Mouse (Mus musculus) erythroblast, embryonic 14.5 days (primary cell): ENCODE data around the gene Agap2. TPM values are rescaled to one million over a fixed set of nuclear protein-coding genes. Genes with fewer than 3 reads are reported as not detected.
"Not testable (repeated sequence)": the region's sequence is repeated elsewhere in the genome, so short reads cannot be mapped to it uniquely, and the experiment has no call there.

Experiments used
- H3K27me3 ChIP-seq: 2 replicates; pipeline ENCODE4 v1.6.1; 2012; ENCODE audit warnings: inconsistent platforms; ENCODE audit not compliant: control insufficient read depth
- H3K36me3 ChIP-seq: 2 replicates; pipeline ENCODE4 v1.6.1; 2012; ENCODE audit warnings: mild to moderate bottlenecking, inconsistent platforms; ENCODE audit not compliant: control insufficient read depth
- H3K4me1 ChIP-seq: 2 replicates; pipeline ENCODE4 v1.6.1; 2012; ENCODE audit warnings: inconsistent platforms; ENCODE audit not compliant: control insufficient read depth
- H3K4me3 ChIP-seq: replicated peaks from 2 replicates; pipeline ENCODE3; 2012; ENCODE audit warnings: moderate library complexity, mild to moderate bottlenecking, inconsistent platforms
- H3K9me3 ChIP-seq: 2 replicates; pipeline ENCODE4 v1.6.1; 2012; ENCODE audit warnings: low read length, inconsistent platforms, mixed read lengths; ENCODE audit not compliant: control insufficient read depth
- GATA1 ChIP-seq: IDR thresholded peaks from 2 replicates; pipeline ENCODE4 v1.6.1; 2012; ENCODE audit warnings: low read length, inconsistent platforms, mixed read lengths
- TAL1 ChIP-seq: IDR thresholded peaks from 3 replicates; pipeline ENCODE4 v1.6.1; 2012; ENCODE audit warnings: low read length, inconsistent platforms, mixed read lengths
- polyA plus RNA-seq: library from polyadenylated mRNA; stranded (reverse); fragments of >175 nt; gene quantifications from 2 replicates; pipeline ENCODE4 v1.2.3, GENCODE M21; 2012

Gene Agap2
- polyA plus RNA-seq, 1 experiment, result 0.10 TPM

- Histone ChIP-seq H3K36me3 (no peaks in the 10 kb centered on the region), H3K9me3 (peaks cover 4% of the 10 kb centered on the region; the same call in 1 of the 2 replicates), H3K27me3 (peaks cover 98% of the 10 kb centered on the region), H3K4me3 (no peak overlapping the region), H3K4me1 (peaks cover 14% of the 10 kb centered on the region)
- TF ChIP-seq GATA1 (no peak), TAL1 (no peak)
Measured at GRCm38 (mm10) chr10:127056490-127056889, 18.6 kb upstream of the Agap2 start.

GRCm38 (mm10) chr10:127058161-127058560, 16.9 kb upstream of the Agap2 start:
- no peaks in the 10 kb centered on the region for H3K36me3 ChIP-seq
- H3K4me3 ChIP-seq, result no peak overlapping the region
- H3K27me3 ChIP-seq, result peaks cover 97% of the 10 kb centered on the region
- TF ChIP-seq TAL1 (no peak), GATA1 (no peak)
- peaks cover 21% of the 10 kb centered on the region for H3K4me1 ChIP-seq
- peaks cover 4% of the 10 kb centered on the region; the same call in 1 of the 2 replicates for H3K9me3 ChIP-seq

GRCm38 (mm10) chr10:127058708-127059107, 16.4 kb upstream of the Agap2 start:
- H3K4me3 ChIP-seq, result no peak overlapping the region
- H3K9me3 ChIP-seq, result peaks cover 4% of the 10 kb centered on the region; the same call in 1 of the 2 replicates

GRCm38 (mm10) chr10:127059174-127059967, 15.7 kb upstream of the Agap2 start:
- Histone ChIP-seq H3K4me3 (peak overlapping the region; percentile 47), H3K36me3 (peaks cover 2% of the 10 kb centered on the region), H3K9me3 (peaks cover 4% of the 10 kb centered on the region; the same call in 1 of the 2 replicates), H3K4me1 (peaks cover 33% of the 10 kb centered on the region), H3K27me3 (peaks cover 87% of the 10 kb centered on the region)
- TF ChIP-seq TAL1, result no peak
- no peak for TF ChIP-seq GATA1

More at GRCm38 (mm10) chr10:127058708-127059107, 16.4 kb upstream of the Agap2 start:
- H3K4me1 ChIP-seq, result peaks cover 26% of the 10 kb centered on the region
- TF ChIP-seq TAL1 (no peak), GATA1 (no peak)
- peaks cover 93% of the 10 kb centered on the region for H3K27me3 ChIP-seq
- H3K36me3 ChIP-seq, result no peaks in the 10 kb centered on the region

GRCm38 (mm10) chr10:127059968-127060916, 14.8 kb upstream of the Agap2 start, which contains the start of gene March9:
Gene March9 (minus strand): TSS chr10:127060184.
- H3K36me3 ChIP-seq, result peaks cover 11% of the 10 kb centered on the region
- no peak for TF ChIP-seq GATA1
- TF ChIP-seq TAL1, result no peak
- peak within 1 kb of the TSS; percentile 47 for H3K4me3 ChIP-seq
- H3K4me1 ChIP-seq, result peaks cover 42% of the 10 kb centered on the region
- peaks cover 78% of the 10 kb centered on the region for H3K27me3 ChIP-seq
- peaks cover 4% of the 10 kb centered on the region; the same call in 1 of the 2 replicates for H3K9me3 ChIP-seq

GRCm38 (mm10) chr10:127061085-127061484, 14.0 kb upstream of the Agap2 start:
- Histone ChIP-seq H3K27me3 (peaks cover 70% of the 10 kb centered on the region), H3K4me3 (no peak overlapping the region), H3K36me3 (peaks cover 19% of the 10 kb centered on the region), H3K9me3 (peaks cover 4% of the 10 kb centered on the region; the same call in 1 of the 2 replicates), H3K4me1 (peaks cover 49% of the 10 kb centered on the region)
- TF ChIP-seq GATA1 (no peak), TAL1 (no peak)

GRCm38 (mm10) chr10:127061513-127061912, 13.6 kb upstream of the Agap2 start:
- TF ChIP-seq GATA1 (no peak), TAL1 (no peak)
- Histone ChIP-seq H3K4me1 (peaks cover 51% of the 10 kb centered on the region), H3K27me3 (peaks cover 65% of the 10 kb centered on the region), H3K9me3 (peaks cover 4% of the 10 kb centered on the region; the same call in 1 of the 2 replicates), H3K4me3 (no peak overlapping the region), H3K36me3 (peaks cover 24% of the 10 kb centered on the region)

- H3K9me3 ChIP-seq, H3K4me3 ChIP-seq: not testable (repeated sequence)
- Histone ChIP-seq H3K27me3 (peaks cover 61% of the 10 kb centered on the region), H3K36me3 (peaks cover 29% of the 10 kb centered on the region), H3K4me1 (peaks cover 56% of the 10 kb centered on the region)
Measured at GRCm38 (mm10) chr10:127062101-127062500, 13.0 kb upstream of the Agap2 start.
